Mouse (Mus musculus): ENCODE results near the gene Acot9.

- TF ChIP-seq CTCF (conservative IDR thresholded peaks at IDR 0.05; ENCODE audit: low read length) (no peak), NANOG (IDR thresholded peaks at IDR 0.05; ENCODE audit: borderline replicate concordance, low read length) (no peak), POU5F1 (IDR thresholded peaks at IDR 0.05; ENCODE audit: borderline replicate concordance, low read length) (no peak)
These were observed 78.4 kb downstream of the Acot9 start, which contains the start of gene Prdx4 for GRCm38 (mm10) chrX:155340654-155341053.
